Mouse (Mus musculus): ENCODE data around the gene Ush1g.

DNA sequence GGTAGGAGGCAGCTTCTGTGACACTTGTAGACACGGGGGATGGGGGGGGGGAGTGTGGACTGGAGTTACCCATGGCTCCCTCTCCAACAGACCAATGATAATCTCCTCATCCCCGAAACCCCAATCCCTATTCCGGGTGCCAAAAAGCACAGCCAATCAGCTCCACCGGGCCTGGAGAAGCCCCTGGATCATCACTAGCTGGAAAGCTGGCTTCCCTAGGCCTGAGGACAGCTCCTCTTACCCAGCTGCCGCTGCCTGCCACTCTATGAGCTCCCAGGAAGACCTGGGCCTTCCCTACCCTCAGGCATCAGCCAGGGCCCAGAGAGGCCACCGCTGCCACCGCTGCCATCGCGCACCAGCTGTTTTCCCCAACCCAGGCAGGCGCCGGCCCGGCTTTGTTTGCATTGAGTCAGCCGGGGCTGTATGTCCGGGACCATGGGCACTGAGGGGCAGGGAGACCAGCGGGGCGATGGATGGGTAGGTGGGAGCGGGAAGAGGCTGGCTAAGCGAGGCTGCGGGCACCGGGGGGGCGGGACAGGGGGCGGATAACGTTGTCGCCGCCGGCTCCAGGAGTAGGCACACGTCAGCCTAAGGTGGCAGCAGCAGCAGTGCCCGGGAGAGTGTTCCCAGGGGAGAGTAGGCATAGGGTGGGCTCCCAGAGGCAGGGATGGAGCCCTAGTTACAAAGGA, 45.0 kb upstream of the Ush1g start:
- no peak for TF ChIP-seq CTCF (IDR thresholded peaks at IDR 0.05; ENCODE audit: borderline replicate concordance, extremely low read depth, insufficient read depth, insufficient read length)
- no peak for TF ChIP-seq POLR2A (IDR thresholded peaks at IDR 0.05; ENCODE audit: borderline replicate concordance, extremely low read depth, insufficient read depth, insufficient read length, poor library complexity, severe bottlenecking)
